Mouse (Mus musculus) spleen, adult 2 months (tissue): ENCODE measurements around the gene Smpdl3b.

Experiments used
- CTCF ChIP-seq: fragments of 200-500 bp; IDR thresholded peaks from 2 replicates; pipeline ENCODE4 v1.5.1; 2011; ENCODE audit warnings: mild to moderate bottlenecking, inconsistent platforms; ENCODE audit not compliant: insufficient read depth, insufficient read length, insufficient replicate concordance; ENCODE audit errors: extremely low read depth
- POLR2A ChIP-seq: fragments of 200-500 bp; IDR thresholded peaks from 2 replicates; pipeline ENCODE4 v1.6.1; 2011; ENCODE audit warnings: low read depth, low read length, inconsistent platforms

- TF ChIP-seq CTCF (no peak), POLR2A (no peak)
Measured at GRCm38 (mm10) chr4:132785228-132785627, 28.2 kb upstream of the Smpdl3b start.
